Mouse (Mus musculus): ENCODE data around the gene Zfp62.

- no peak for TF ChIP-seq POLR2A (IDR thresholded peaks at IDR 0.05; ENCODE audit: insufficient read length, low read depth)
- no peak for TF ChIP-seq POLR2AphosphoS2 (IDR thresholded peaks at IDR 0.05; ENCODE audit: insufficient read length, low read depth)
- TF ChIP-seq TCF12 (IDR thresholded peaks at IDR 0.05; ENCODE audit: insufficient read depth, poor library complexity, severe bottlenecking): no peak
- no peak for TF ChIP-seq MYOD1 (IDR thresholded peaks at IDR 0.05; ENCODE audit: control insufficient read depth in 1 of 3, insufficient read length in 2 of 3, low read depth in 2 of 3)
- no peak for TF ChIP-seq MAX (IDR thresholded peaks at IDR 0.05; ENCODE audit: low read depth)
- TF ChIP-seq TCF3 (IDR thresholded peaks at IDR 0.05; ENCODE audit: insufficient read length, low read depth): no peak
- no peak for TF ChIP-seq E2F4 (IDR thresholded peaks at IDR 0.05; ENCODE audit: insufficient read depth)
- no peak for TF ChIP-seq USF1 (IDR thresholded peaks at IDR 0.05; ENCODE audit: low read depth)
Observed at GRCm38 (mm10) chr11:49240310-49240709, 37.2 kb downstream of the Zfp62 start.

All from myocyte (in vitro differentiated cells).